In genomic region chr3:105701399-105701798, GRCm38 (mm10) we compare ENCODE assay signal across 12 mouse cellular contexts. TPM values are rescaled to one million over a fixed set of nuclear protein-coding genes. Genes with fewer than 3 reads are reported as not detected.
DNase-seq lines count a peak whose midpoint lies in the region; ATAC-seq and TF ChIP-seq lines count a peak whose summit lies in the region.
"Had no signal": no experiment of that assay in that cellular context is flagged by ENCODE, and none has a peak within 500 bp of the region (broad histone marks: within the 10 kb centered on the region; RNA-seq: fewer than 3 reads in every experiment).

No protein-coding gene starts in this region.

- no peak for ATAC-seq in erythroblast, adult 5-6 weeks (replicated peaks; ENCODE audit: low FRiP score, poor library complexity, severe bottlenecking)
- peak; percentile 40 for ATAC-seq in G1E (ENCODE audit: extremely low read depth, insufficient number of reproducible peaks, low FRiP score, poor library complexity, severe bottlenecking)
- ATAC-seq: activated CD4-positive, CD25-positive, alpha-beta regulatory T cell, adult 4 months; midbrain, embryonic 13.5 days had no signal

- H3K4me1 ChIP-seq in erythroblast, embryonic 14.5 days (ENCODE audit: control insufficient read depth) = peaks cover 97% of the 10 kb centered on the region
- peaks cover 98% of the 10 kb centered on the region for H3K4me1 ChIP-seq in G1E (ENCODE audit: insufficient read depth, low read depth, low read length)
- H3K4me1 ChIP-seq in heart, embryonic 10.5 days = peaks cover 85% of the 10 kb centered on the region

- H3K9me3 ChIP-seq in erythroblast, embryonic 14.5 days (ENCODE audit: control insufficient read depth, low read length) = no peaks in the 10 kb centered on the region
- H3K9me3 ChIP-seq in G1E (replicated peaks) = no peaks in the 10 kb centered on the region
- no peaks in the 10 kb centered on the region for H3K9me3 ChIP-seq in heart, embryonic 10.5 days
- H3K9me3 ChIP-seq: midbrain, embryonic 13.5 days; neural tube, embryonic 12.5 days had no signal

- 23% methylated on average over 5 of the region's 5 CpGs for WGBS in heart, embryonic 10.5 days

- DNase-seq in G1E (ENCODE audit: low spot score) = peak; percentile 35
- peak; percentile 78 for DNase-seq in heart, embryonic 10.5 days (ENCODE audit: low spot score)
- peak; percentile 46 for DNase-seq in liver
- no peak for DNase-seq in layer of hippocampus, postnatal 14 days (ENCODE audit: low spot score in 2 of 2)
- DNase-seq in cerebellum, postnatal 36 days = no peak
- no peak for DNase-seq in B cell, adult 2 months
- DNase-seq: lung, adult 18-20 months had no signal

- no peak for TF ChIP-seq CTCF in G1E (IDR thresholded peaks at IDR 0.05; ENCODE audit: low read depth, low read length)

- H3K36me3 ChIP-seq in erythroblast, embryonic 14.5 days (ENCODE audit: control insufficient read depth) = no peaks in the 10 kb centered on the region
- peaks cover 5% of the 10 kb centered on the region for H3K36me3 ChIP-seq in G1E (replicated peaks)
- H3K36me3 ChIP-seq in heart, embryonic 10.5 days = no peaks in the 10 kb centered on the region
- H3K36me3 ChIP-seq: midbrain, embryonic 13.5 days; neural tube, embryonic 12.5 days had no signal

- H3K27ac ChIP-seq in heart, embryonic 10.5 days = peak overlapping the region; percentile 69
- H3K27ac ChIP-seq: midbrain, embryonic 13.5 days; neural tube, embryonic 12.5 days had no signal

- peak overlapping the region; percentile 47 for H3K4me3 ChIP-seq in erythroblast, embryonic 14.5 days (replicated peaks)
- peak overlapping the region; percentile 50; the same call in 1 of the 2 replicates for H3K4me3 ChIP-seq in G1E (ENCODE audit: low read depth, low read length)
- peak overlapping the region; percentile 29; the same call in 1 of the 2 replicates for H3K4me3 ChIP-seq in heart, embryonic 10.5 days
- H3K4me3 ChIP-seq: midbrain, embryonic 13.5 days; neural tube, embryonic 12.5 days had no signal

- H3K27me3 ChIP-seq in erythroblast, embryonic 14.5 days (ENCODE audit: control insufficient read depth) = peaks cover 24% of the 10 kb centered on the region
- no peaks in the 10 kb centered on the region; the same call in 1 of the 2 replicates for H3K27me3 ChIP-seq in G1E (ENCODE audit: insufficient read depth, low read length)
- H3K27me3 ChIP-seq in heart, embryonic 10.5 days (ENCODE audit: insufficient read depth, poor library complexity, severe bottlenecking) = peaks cover 26% of the 10 kb centered on the region

RNA-seq across cellular contexts. Expression of gene Inka2, which starts 3.0 kb away (rescaled TPM):
- polyA plus RNA-seq in erythroblast, embryonic 14.5 days (2012) = 0.11 and 0.28 TPM in 2 replicates
- total RNA-seq in erythroblast, adult 5-6 weeks (2015; ENCODE audit: low replicate concordance) = 0.21 TPM in 1 of 2 replicates, not detected in the other
- total RNA-seq in erythroblast, adult 5-6 weeks (2017; ENCODE audit: low replicate concordance) = 0.28 TPM in 1 of 2 replicates, not detected in the other
- total RNA-seq in G1E (2014; fragmentation: Nextera tagmentation) (1.6 and 4.6 TPM in 2 replicates), G1E (2017) (3.0 and 3.8 TPM in 2 replicates)
- polyA plus RNA-seq in G1E (2012) = 1.9 and 2.2 TPM in 2 replicates
- 1.5 and 2.4 TPM in 2 replicates for polyA plus RNA-seq in heart, embryonic 10.5 days (2016; fragmentation: Nextera tagmentation; extraction: Ambion mirVana)
- 10 to 100 TPM; 50.0 to 50.9 TPM for total RNA-seq in layer of hippocampus, postnatal 14 days (2021)

RNA-seq across cellular contexts. Expression of gene Ddx20, which starts 14.0 kb away (rescaled TPM):
- 0.23 and 0.36 TPM in 2 replicates for polyA plus RNA-seq in erythroblast, embryonic 14.5 days (2012)
- total RNA-seq in erythroblast, adult 5-6 weeks (2015; ENCODE audit: low replicate concordance) = 6.3 and 10.8 TPM in 2 replicates
- 9.5 and 12.3 TPM in 2 replicates for total RNA-seq in erythroblast, adult 5-6 weeks (2017; ENCODE audit: low replicate concordance)
- 32.2 and 34.1 TPM in 2 replicates for total RNA-seq in G1E (2014; fragmentation: Nextera tagmentation)
- 70.5 and 75.5 TPM in 2 replicates for total RNA-seq in G1E (2017)
- polyA plus RNA-seq in G1E (2012) = 13.9 and 16.1 TPM in 2 replicates
- polyA plus RNA-seq in heart, embryonic 10.5 days (2016; fragmentation: Nextera tagmentation; extraction: Ambion mirVana) = 30.5 and 37.2 TPM in 2 replicates
- 10 to 100 TPM in 1 of 2 experiments, 1 to 10 TPM in 1; 9.5 to 12.3 TPM for total RNA-seq in layer of hippocampus, postnatal 14 days (2021)

Comparison
In these comparisons a context has a peak if more than half of its experiments do, and no peak if none do; other contexts are left out.
1. DNase-seq: peak in G1E (single experiment), heart, embryonic 10.5 days (single experiment) and liver (single experiment); none in layer of hippocampus, postnatal 14 days (0 of 2), cerebellum, postnatal 36 days (0 of 2) and B cell, adult 2 months (0 of 2).
2. RNA of gene Inka2, which starts 3.0 kb away (total RNA-seq): 50.0 to 50.9 TPM in layer of hippocampus, postnatal 14 days; 1.6 to 4.6 TPM in G1E and 0.21 to 0.28 TPM in erythroblast, adult 5-6 weeks; every median in the first group is over 4 times any median in the second.
3. Peak in every context shown above with its lines, with median percentiles within 50 percentile points of each other: H3K4me3 ChIP-seq.